Mouse (Mus musculus) liver, embryonic 14.5 days (tissue): Measurements from ENCODE around the gene Sptssa. TPM values are rescaled to one million over a fixed set of nuclear protein-coding genes. Genes with fewer than 3 reads are reported as not detected.

Experiments
- ATAC-seq: fragments of 200-750 bp; cut with Nextera tagmentation; 2 replicates; pipeline ENCODE4 v1.8.0; 2017; ENCODE audit warnings: moderate number of reproducible peaks, mild to moderate bottlenecking, moderate library complexity; ENCODE audit not compliant: insufficient read depth
- DNase-seq, 3 experiments: peaks; one replicate each; pipeline ENCODE4 v3.0.0-alpha.2; 2012 to 2013; ENCODE audit warnings: low read depth in 3 of 3, low spot score in 3 of 3
- H3K27ac ChIP-seq: fragments of 300-500 bp; sonication (generic); 2 replicates; pipeline ENCODE4 v1.5.1; 2014; ENCODE audit warnings: moderate library complexity, mild to moderate bottlenecking, control low read depth, inconsistent platforms
- H3K27me3 ChIP-seq: fragments of 300-500 bp; sonication (generic); 2 replicates; pipeline ENCODE4 v1.6.1; 2014; ENCODE audit warnings: mild to moderate bottlenecking, low read length, moderate library complexity; ENCODE audit not compliant: control insufficient read depth, insufficient read depth
- H3K36me3 ChIP-seq: fragments of 300-500 bp; sonication (generic); replicated peaks from 2 replicates; pipeline ENCODE4 v1.6.1; 2014; ENCODE audit warnings: low read depth; ENCODE audit not compliant: control insufficient read depth, insufficient read depth
- H3K4me1 ChIP-seq, 2 experiments: fragments of 200-500 bp in 1 of 2; fragments of 300-500 bp in 1 of 2; sonication (generic) in 1 of 2; replicated peaks; 2 replicates each; pipeline ENCODE4 v1.6.1; 2012 to 2014; ENCODE audit warnings: antibody characterized with exemption in 1 of 2, inconsistent platforms in 1 of 2, low read length in 1 of 2; ENCODE audit not compliant: control insufficient read depth in 2 of 2, insufficient read depth in 2 of 2
- H3K4me2 ChIP-seq: fragments of 300-500 bp; sonication (generic); 2 replicates; pipeline ENCODE4 v1.6.1; 2014; ENCODE audit warnings: low read depth, mild to moderate bottlenecking, control low read depth, moderate library complexity
- H3K4me3 ChIP-seq, 2 experiments: fragments of 200-500 bp in 1 of 2; fragments of 300-500 bp in 1 of 2; sonication (generic) in 1 of 2; 2 replicates each; pipeline ENCODE4 v1.5.1; 2012 to 2014; ENCODE audit warnings: low read depth in 2 of 2, low read length in 2 of 2, mild to moderate bottlenecking in 2 of 2, control low read depth in 1 of 2, inconsistent platforms in 1 of 2, moderate library complexity in 1 of 2; ENCODE audit not compliant: insufficient read depth in 1 of 2
- H3K9ac ChIP-seq: fragments of 300-500 bp; sonication (generic); replicated peaks from 2 replicates; pipeline ENCODE4 v1.6.1; 2014; ENCODE audit warnings: mild to moderate bottlenecking, control low read depth, moderate library complexity
- H3K9me3 ChIP-seq: fragments of 300-500 bp; sonication (generic); 2 replicates; pipeline ENCODE4 v1.6.1; 2016; ENCODE audit warnings: low read length, mixed read lengths; ENCODE audit not compliant: control insufficient read depth
- CTCF ChIP-seq: IDR thresholded peaks from 2 replicates; pipeline ENCODE4 v1.5.1; 2016; ENCODE audit warnings: antibody characterized with exemption, low read depth, control low read depth
- EP300 ChIP-seq: IDR thresholded peaks from 2 replicates; pipeline ENCODE4 v1.6.1; 2016; ENCODE audit warnings: antibody characterized with exemption, low read depth
- WGBS: fragments of 180-500 bp; shearing (Covaris S2); extraction: QIAGEN DNeasy Blood & Tissue Kit; methylation state at CpG from one replicate; pipeline ENCODE4 v1.1.7; 2014; ENCODE audit not compliant: insufficient replicate concordance; 5-methylcytosine and 5-hydroxymethylcytosine counted together
- microRNA counts: library from miRNA; unstranded; fragments of <30 nt; microRNA quantifications from one replicate; lab custom pipeline; 2016
- microRNA-seq: library from miRNA; unstranded; fragments of <30 nt; microRNA quantifications from one replicate; pipeline ENCODE4, GENCODE M21; 2016
- polyA plus RNA-seq, 2 experiments: library from polyadenylated mRNA; depleted of rRNA in 1 of 2; stranded (reverse) in 1 of 2; unstranded in 1 of 2; fragments of >200 nt; fragmentation: Nextera tagmentation in 1 of 2; extraction: Ambion mirVana in 1 of 2; gene quantifications; 2 replicates each; pipeline versions ENCODE4 v1.2.1 to v1.2.3; 2012 to 2014

Gene Sptssa
- polyA plus RNA-seq, 2 experiments = 32.1 to 65.2 TPM

- H3K4me3 ChIP-seq = no peak overlapping the region
- ATAC-seq (no peak), DNase-seq (no peak)
- no peak for TF ChIP-seq EP300
- TF ChIP-seq CTCF = no peak
- WGBS = 84% methylated on average over 3 of the region's 3 CpGs
- H3K4me1 ChIP-seq = no peaks in the 10 kb centered on the region
- no peak overlapping the region for H3K9ac ChIP-seq
- no peaks in the 10 kb centered on the region for H3K36me3 ChIP-seq
- H3K4me2 ChIP-seq = no peak overlapping the region
- no peaks in the 10 kb centered on the region for H3K9me3 ChIP-seq
- H3K27me3 ChIP-seq = no peaks in the 10 kb centered on the region
- H3K27ac ChIP-seq = no peak overlapping the region
Measured at GRCm38 (mm10) chr12:54598358-54598757, 58.0 kb downstream of the Sptssa start.

DNA sequence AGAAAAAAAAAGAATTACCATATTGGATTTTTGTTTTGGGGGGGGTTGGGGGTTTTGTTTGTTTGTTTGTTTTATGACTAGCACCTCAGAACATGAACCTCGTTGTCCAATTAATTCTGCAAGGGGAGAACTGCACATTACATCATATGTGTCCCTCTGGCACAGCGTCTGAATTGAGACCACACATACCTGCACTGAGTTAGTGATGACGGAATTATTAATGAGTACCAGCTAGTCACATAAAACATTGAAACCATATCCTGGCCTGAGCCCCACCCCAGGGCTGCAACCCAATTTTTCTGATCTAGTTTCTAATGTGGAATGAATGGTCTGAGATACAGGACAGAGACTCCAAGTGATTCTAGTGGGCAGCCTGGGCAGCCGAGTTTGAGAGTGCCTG lies 59.7 kb downstream of the Sptssa start:
- Histone ChIP-seq H3K36me3 (no peaks in the 10 kb centered on the region), H3K4me2 (no peak overlapping the region), H3K27me3 (no peaks in the 10 kb centered on the region), H3K4me1 (no peaks in the 10 kb centered on the region), H3K9ac (no peak overlapping the region), H3K9me3 (no peaks in the 10 kb centered on the region), H3K27ac (no peak overlapping the region), H3K4me3 (no peak overlapping the region)
- no peak for DNase-seq
- ATAC-seq = no peak
- no peak for TF ChIP-seq EP300
- no peak for TF ChIP-seq CTCF
- 72% methylated on average over 4 of the region's 4 CpGs for WGBS

MicroRNA genes within 50 kb of the gene (microRNA counts, 519-probe panel; counts per million panel counts)
- 69.9 counts per million for microRNA mmu-miR-1892 (lab: Ali Mortazavi, UCI)

Small RNA genes within 50 kb of the gene (microRNA-seq; reads per million reads assigned to microRNA genes)
- not detected for gene Mir1892

Other genes with a start within 250 kb of the Sptssa start
- 4.0 and 8.7 TPM in 2 replicates for gene Eapp, start 39.3 kb upstream of the Sptssa start, polyA plus RNA-seq (2012; rRNA removed)
- 41.8 and 45.7 TPM in 2 replicates for gene Eapp, start 39.3 kb upstream of the Sptssa start, polyA plus RNA-seq (2014; fragmentation: Nextera tagmentation; extraction: Ambion mirVana)
- gene Snx6, start 139.1 kb upstream of the Sptssa start, polyA plus RNA-seq (2012; rRNA removed) = 11.3 and 17.4 TPM in 2 replicates
- gene Snx6, start 139.1 kb upstream of the Sptssa start, polyA plus RNA-seq (2014; fragmentation: Nextera tagmentation; extraction: Ambion mirVana) = 46.1 and 50.5 TPM in 2 replicates
- 7.8 and 8.8 TPM in 2 replicates for gene Cfl2, start 206.3 kb upstream of the Sptssa start, polyA plus RNA-seq (2012; rRNA removed)
- 30.8 and 34.3 TPM in 2 replicates for gene Cfl2, start 206.3 kb upstream of the Sptssa start, polyA plus RNA-seq (2014; fragmentation: Nextera tagmentation; extraction: Ambion mirVana)